Mouse (Mus musculus) c-Kit-negative CD71-positive TER-119-positive erythroid progenitor cells, embryonic 14.5 days (primary cell): ENCODE measurements around the gene Sult2a4.
"Not testable (repeated sequence)": the region's sequence is repeated elsewhere in the genome, so short reads cannot be mapped to it uniquely, and the experiment has no call there.

Experiments used
- DNase-seq: peaks from one replicate; pipeline ENCODE4 v3.0.0-alpha.2; 2013; ENCODE audit warnings: low read depth, low spot score

Gene Sult2a4

DNA sequence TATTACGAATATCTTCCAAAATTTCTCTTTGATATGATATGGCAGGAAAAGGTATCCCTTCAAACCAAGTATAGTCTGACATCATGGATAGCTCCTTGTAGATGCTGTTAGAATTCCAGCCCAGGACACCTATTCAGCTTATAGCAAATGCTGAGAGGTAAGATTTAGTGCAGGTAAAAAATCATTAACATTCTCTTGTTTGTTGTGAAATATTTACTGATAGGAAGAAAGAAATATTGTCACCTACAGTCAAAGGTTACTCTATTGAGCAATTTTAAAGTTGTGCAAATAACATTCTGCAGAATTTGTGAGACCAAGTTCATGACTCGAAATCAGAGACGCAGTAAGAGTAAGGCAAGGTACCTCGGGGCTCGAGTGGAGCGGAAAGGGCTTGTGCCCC is at the start of gene Sult2a4:
Gene Sult2a4 (minus strand): TSS at position 101 of the 400 bp plus-strand sequence.
- not testable (repeated sequence) for DNase-seq

DNA sequence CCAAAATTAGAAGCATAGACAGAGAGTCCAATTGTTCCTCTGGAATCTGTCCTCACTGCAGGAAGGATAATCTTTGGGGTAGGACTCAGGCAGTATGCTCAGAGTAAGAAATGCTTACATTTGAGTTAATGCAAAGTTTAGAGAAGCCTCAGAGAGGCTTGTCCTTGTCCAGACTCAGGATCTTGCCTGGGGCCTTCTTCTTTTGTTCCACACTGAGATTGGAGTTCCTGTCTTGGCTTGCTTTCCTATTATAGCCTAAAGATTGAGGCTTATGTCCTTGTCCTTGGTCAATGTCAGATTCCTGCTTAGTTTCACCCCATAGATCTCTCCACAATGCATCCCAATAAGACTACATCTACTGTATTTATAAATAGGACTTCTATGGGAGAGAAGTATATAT is 41.4 kb upstream of the Sult2a4 start:
- not testable (repeated sequence) for DNase-seq

DNA sequence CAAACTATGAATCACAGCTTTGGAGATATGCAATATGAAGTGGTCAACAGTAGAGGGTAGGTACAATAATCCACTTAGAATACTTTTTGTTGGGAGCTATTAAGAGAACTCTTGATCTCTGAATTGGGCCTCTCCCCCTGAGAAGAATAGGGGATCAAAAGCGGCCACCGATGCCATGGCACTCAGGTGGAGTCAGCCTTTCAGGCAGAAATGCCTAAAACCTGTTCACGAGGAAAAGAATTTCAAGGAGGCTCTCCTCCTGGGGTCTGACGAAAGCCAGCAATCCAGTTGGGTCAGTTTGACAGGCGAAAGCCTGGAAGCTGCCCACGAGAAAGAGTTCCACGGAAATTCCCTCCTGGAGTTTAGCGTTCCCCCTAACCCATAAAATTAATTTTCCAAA is 23.7 kb upstream of the Sult2a4 start:
- no peak for DNase-seq

DNA sequence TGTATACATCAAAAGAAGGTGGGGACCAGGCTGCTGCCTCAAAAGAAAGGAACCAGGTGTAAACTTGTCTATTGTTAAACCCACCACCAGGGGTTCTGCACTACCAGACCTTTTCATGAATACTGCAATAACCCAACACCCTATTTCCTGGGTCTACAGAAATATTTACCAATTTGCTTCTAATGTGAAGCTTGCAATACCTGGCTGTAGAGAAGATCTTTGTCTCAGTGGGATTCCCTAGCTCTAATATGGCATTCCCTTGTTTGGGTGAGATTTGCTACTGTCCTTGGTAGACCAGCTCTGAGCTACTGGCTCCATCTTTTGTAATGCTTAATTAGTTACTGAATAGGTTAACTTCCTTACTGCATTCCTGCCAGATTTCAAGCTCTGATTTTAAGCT is 21.3 kb upstream of the Sult2a4 start:
- not testable (repeated sequence) for DNase-seq
